In the genomic region with DNA sequence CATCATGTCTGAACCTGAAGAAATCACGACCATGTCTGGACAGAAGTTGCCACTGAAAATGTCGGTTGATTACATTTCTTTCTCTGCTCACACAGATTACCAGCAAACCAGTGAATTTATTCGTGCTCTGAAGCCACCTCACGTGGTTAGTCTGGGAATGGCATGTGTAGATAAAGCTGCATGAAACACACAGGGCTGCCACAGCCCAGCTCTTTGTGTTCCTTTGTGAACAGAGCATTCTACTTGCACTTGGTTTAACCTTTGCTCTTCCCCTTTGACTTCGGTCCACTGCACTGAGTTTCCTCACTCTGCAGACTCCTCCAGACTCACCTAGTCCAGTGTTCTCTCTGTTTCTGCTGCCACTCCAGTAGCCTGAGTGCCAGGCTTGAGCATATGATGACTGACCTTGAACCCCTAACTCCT, we compare ENCODE assay signal across 15 mouse cellular contexts. TPM values are rescaled to one million over a fixed set of nuclear protein-coding genes. Genes with fewer than 3 reads are reported as not detected.
A peak's percentile ranks its signal among the peaks of the same experiment; 100 is the strongest.
DNase-seq lines count a peak whose midpoint lies in the region; ATAC-seq and TF ChIP-seq lines count a peak whose summit lies in the region.
"Had no signal": no experiment of that assay in that cellular context is flagged by ENCODE, and none has a peak within 500 bp of the region (broad histone marks: within the 10 kb centered on the region; RNA-seq: fewer than 3 reads in every experiment).

No protein-coding gene starts in this region.

- TF ChIP-seq EP300 in stomach, postnatal 0 days (optimal IDR thresholded peaks at IDR 0.05): no peak

- H3K4me2 ChIP-seq in heart, embryonic 16.5 days (ENCODE audit: low read depth, low read length): no peak overlapping the region
- H3K4me2 ChIP-seq in liver, embryonic 12.5 days: no peak overlapping the region
- H3K4me2 ChIP-seq in stomach, postnatal 0 days (replicated peaks; ENCODE audit: low read depth): no peak overlapping the region

- no peaks in the 10 kb centered on the region for H3K9me3 ChIP-seq in heart, embryonic 16.5 days (replicated peaks; ENCODE audit: control insufficient read depth, low read length)
- no peaks in the 10 kb centered on the region for H3K9me3 ChIP-seq in heart, embryonic 10.5 days
- H3K9me3 ChIP-seq in liver, embryonic 12.5 days (replicated peaks): no peaks in the 10 kb centered on the region
- H3K9me3 ChIP-seq in stomach, postnatal 0 days (ENCODE audit: control insufficient read depth, low read length): no peaks in the 10 kb centered on the region

- H3K27me3 ChIP-seq in heart, embryonic 16.5 days (ENCODE audit: control insufficient read depth, insufficient read depth, low read length): no peaks in the 10 kb centered on the region
- H3K27me3 ChIP-seq in heart, embryonic 10.5 days (ENCODE audit: insufficient read depth, poor library complexity, severe bottlenecking): no peaks in the 10 kb centered on the region
- no peaks in the 10 kb centered on the region for H3K27me3 ChIP-seq in liver, embryonic 12.5 days (replicated peaks)
- no peaks in the 10 kb centered on the region for H3K27me3 ChIP-seq in stomach, postnatal 0 days (ENCODE audit: control insufficient read depth, insufficient read depth, low read length)
- no peaks in the 10 kb centered on the region for H3K27me3 ChIP-seq in cerebellum, adult 2 months (ENCODE audit: control insufficient read depth, insufficient read depth, low read length)

- TF ChIP-seq CTCF in stomach, postnatal 0 days (IDR thresholded peaks at IDR 0.05; ENCODE audit: low read depth): peak; percentile 47
- TF ChIP-seq CTCF in cerebellum, adult 2 months (IDR thresholded peaks at IDR 0.05; ENCODE audit: borderline replicate concordance, insufficient read depth, low read depth, low read length): no peak
- TF ChIP-seq CTCF in gastrocnemius, adult 2 months (IDR thresholded peaks at IDR 0.05): no peak

- no peak overlapping the region for H3K9ac ChIP-seq in heart, embryonic 16.5 days (ENCODE audit: low read length)
- no peak overlapping the region for H3K9ac ChIP-seq in liver, embryonic 12.5 days
- H3K9ac ChIP-seq in stomach, postnatal 0 days (ENCODE audit: low read length): no peak overlapping the region

- no peak for TF ChIP-seq POLR2A in cerebellum, adult 2 months (IDR thresholded peaks at IDR 0.05; ENCODE audit: borderline replicate concordance, insufficient read depth, low read length)

- no peak overlapping the region for H3K4me3 ChIP-seq in heart, embryonic 16.5 days (ENCODE audit: low read length)
- no peak overlapping the region for H3K4me3 ChIP-seq in heart, embryonic 10.5 days
- H3K4me3 ChIP-seq in liver, embryonic 12.5 days: no peak overlapping the region
- H3K4me3 ChIP-seq in stomach, postnatal 0 days (ENCODE audit: low read depth, low read length): no peak overlapping the region
- no peak overlapping the region for H3K4me3 ChIP-seq in cerebellum, adult 2 months (replicated peaks; ENCODE audit: insufficient read depth, low read depth, low read length)
- H3K4me3 ChIP-seq in gastrocnemius, adult 2 months: no peak overlapping the region
- H3K4me3 ChIP-seq: erythroblast, embryonic 14.5 days; heart, adult 2 months; layer of hippocampus, adult 2 months had no signal

- WGBS in heart, embryonic 16.5 days: 72% methylated on average over 5 of the region's 5 CpGs
- 82% methylated on average over 5 of the region's 5 CpGs for WGBS in heart, embryonic 10.5 days
- 25% methylated on average over 5 of the region's 5 CpGs for WGBS in liver, embryonic 12.5 days (ENCODE audit: insufficient replicate concordance)
- 44% methylated on average over 5 of the region's 5 CpGs for WGBS in stomach, postnatal 0 days
- WGBS in cerebellum, adult 2 months: 88% methylated on average over 5 of the region's 5 CpGs

- 0 out of 2 replicates have a peak overlapping the region, but pooled peaks have one; percentile 10 for H3K27ac ChIP-seq in heart, embryonic 16.5 days (ENCODE audit: low read length)
- H3K27ac ChIP-seq in heart, embryonic 10.5 days: no peak overlapping the region
- no peak overlapping the region for H3K27ac ChIP-seq in liver, embryonic 12.5 days
- no peak overlapping the region for H3K27ac ChIP-seq in stomach, postnatal 0 days (replicated peaks)
- no peak overlapping the region for H3K27ac ChIP-seq in cerebellum, adult 2 months (ENCODE audit: insufficient read depth, low read length)
- H3K27ac ChIP-seq in gastrocnemius, adult 2 months: no peak overlapping the region
- H3K27ac ChIP-seq: layer of hippocampus, adult 2 months had no signal

- ATAC-seq in heart, embryonic 16.5 days (replicated peaks; ENCODE audit: extremely low read depth, insufficient read depth, low FRiP score): no peak
- peak; percentile 57 for ATAC-seq in liver, embryonic 12.5 days
- ATAC-seq in stomach, postnatal 0 days (ENCODE audit: low FRiP score, low TSS enrichment): peak; percentile 88

- DNase-seq in heart, embryonic 10.5 days (ENCODE audit: low spot score): no peak
- DNase-seq in kidney, adult 8-10 months: peak; percentile 76 to 88
- DNase-seq in stomach, postnatal 0 days (ENCODE audit: low spot score): peak; percentile 54
- no peak for DNase-seq in cerebellum, adult 2 months
- no peak for DNase-seq in gastrocnemius, adult 2 months
- no peak for DNase-seq in left cerebral cortex, adult 11 months (ENCODE audit: low spot score)
- DNase-seq: cerebellum, adult 11 months; heart, adult 2 months; lung, postnatal 10 days; midbrain, embryonic 14.5 days; thymus, adult 18-20 months had no signal

- intact Hi-C loops in gastrocnemius, adult 2 months (cut with DNase I): no loop called here

- peaks cover 56% of the 10 kb centered on the region for H3K36me3 ChIP-seq in heart, embryonic 16.5 days (ENCODE audit: control insufficient read depth, insufficient read depth)
- peaks cover 90% of the 10 kb centered on the region for H3K36me3 ChIP-seq in heart, embryonic 10.5 days
- peaks cover 91% of the 10 kb centered on the region for H3K36me3 ChIP-seq in liver, embryonic 12.5 days
- H3K36me3 ChIP-seq in stomach, postnatal 0 days (ENCODE audit: control insufficient read depth, insufficient read depth, low read length): peaks cover 37% of the 10 kb centered on the region

- no peaks in the 10 kb centered on the region; the same call in 1 of the 2 replicates for H3K4me1 ChIP-seq in heart, embryonic 16.5 days (ENCODE audit: control insufficient read depth, insufficient read depth, low read length)
- no peaks in the 10 kb centered on the region for H3K4me1 ChIP-seq in heart, embryonic 10.5 days
- H3K4me1 ChIP-seq in liver, embryonic 12.5 days: peaks cover 15% of the 10 kb centered on the region
- no peaks in the 10 kb centered on the region for H3K4me1 ChIP-seq in stomach, postnatal 0 days (replicated peaks; ENCODE audit: control insufficient read depth, insufficient read depth)
- no peaks in the 10 kb centered on the region for H3K4me1 ChIP-seq in cerebellum, adult 2 months (ENCODE audit: control insufficient read depth, insufficient read depth, low read length)

RNA-seq across cellular contexts. Expression of gene Iah1, which starts 13.8 kb away (rescaled TPM):
- polyA plus RNA-seq in heart, embryonic 16.5 days (2015; fragmentation: Nextera tagmentation; extraction: Ambion mirVana): 42.2 and 46.5 TPM in 2 replicates
- polyA plus RNA-seq in heart, embryonic 10.5 days (2016; fragmentation: Nextera tagmentation; extraction: Ambion mirVana): 38.9 and 40.8 TPM in 2 replicates
- 31.4 and 31.9 TPM in 2 replicates for polyA plus RNA-seq in liver, embryonic 12.5 days (2016; fragmentation: Nextera tagmentation; extraction: Ambion mirVana)
- polyA plus RNA-seq in stomach, postnatal 0 days (2015; fragmentation: Nextera tagmentation; extraction: Ambion mirVana): 43.1 and 45.1 TPM in 2 replicates
- 36.8 and 37.2 TPM in 2 replicates for polyA plus RNA-seq in cerebellum, adult 2 months (2012; rRNA removed)
- total RNA-seq in gastrocnemius, adult 2 months (2021): 1 to 10 TPM; 4.5 to 6.3 TPM

RNA-seq across cellular contexts. Expression of gene Itgb1bp1, which starts 16.3 kb away (rescaled TPM):
- polyA plus RNA-seq in heart, embryonic 16.5 days (2015; fragmentation: Nextera tagmentation; extraction: Ambion mirVana): 38.7 and 38.8 TPM in 2 replicates
- 39.5 and 40.8 TPM in 2 replicates for polyA plus RNA-seq in heart, embryonic 10.5 days (2016; fragmentation: Nextera tagmentation; extraction: Ambion mirVana)
- polyA plus RNA-seq in liver, embryonic 12.5 days (2016; fragmentation: Nextera tagmentation; extraction: Ambion mirVana): 27.9 and 30.3 TPM in 2 replicates
- 31.6 and 32.6 TPM in 2 replicates for polyA plus RNA-seq in stomach, postnatal 0 days (2015; fragmentation: Nextera tagmentation; extraction: Ambion mirVana)
- 66.9 and 70.6 TPM in 2 replicates for polyA plus RNA-seq in cerebellum, adult 2 months (2012; rRNA removed)
- 10 to 100 TPM; 39.0 to 42.1 TPM for total RNA-seq in gastrocnemius, adult 2 months (2021)

RNA-seq across cellular contexts. Expression of gene Cpsf3, which starts 17.2 kb away (rescaled TPM):
- 70.9 and 77.0 TPM in 2 replicates for polyA plus RNA-seq in heart, embryonic 16.5 days (2015; fragmentation: Nextera tagmentation; extraction: Ambion mirVana)
- 91.9 and 106 TPM in 2 replicates for polyA plus RNA-seq in heart, embryonic 10.5 days (2016; fragmentation: Nextera tagmentation; extraction: Ambion mirVana)
- polyA plus RNA-seq in liver, embryonic 12.5 days (2016; fragmentation: Nextera tagmentation; extraction: Ambion mirVana): 68.3 and 72.6 TPM in 2 replicates
- polyA plus RNA-seq in stomach, postnatal 0 days (2015; fragmentation: Nextera tagmentation; extraction: Ambion mirVana): 45.2 and 48.1 TPM in 2 replicates
- 71.4 and 76.3 TPM in 2 replicates for polyA plus RNA-seq in cerebellum, adult 2 months (2012; rRNA removed)
- 10 to 100 TPM; 17.3 to 21.0 TPM for total RNA-seq in gastrocnemius, adult 2 months (2021)

Comparison
In these comparisons a context has a peak if more than half of its experiments do, and no peak if none do; other contexts are left out.
1. DNase-seq: peak in kidney, adult 8-10 months (2 of 2) and stomach, postnatal 0 days (single experiment); none in heart, embryonic 10.5 days (single experiment), cerebellum, adult 2 months (0 of 2), gastrocnemius, adult 2 months (single experiment) and left cerebral cortex, adult 11 months (single experiment).